8 mouse cellular contexts compared by ENCODE assay signal in genomic region chr2:167765072-167765800, GRCm38 (mm10).
DNase-seq lines count a peak whose midpoint lies in the region; ATAC-seq and TF ChIP-seq lines count a peak whose summit lies in the region.

No protein-coding gene starts in this region.

- H3K36me3 ChIP-seq in forebrain, embryonic 14.5 days (ENCODE audit: control insufficient read depth, insufficient read depth, low read length), result no peaks in the 10 kb centered on the region
- H3K36me3 ChIP-seq in heart, postnatal 0 days (replicated peaks; ENCODE audit: control insufficient read depth, insufficient read depth, low read length), result no peaks in the 10 kb centered on the region
- H3K36me3 ChIP-seq in liver, postnatal 0 days (replicated peaks; ENCODE audit: insufficient read depth, low read length), result no peaks in the 10 kb centered on the region

- no peak overlapping the region for H3K27ac ChIP-seq in forebrain, embryonic 14.5 days (ENCODE audit: low read depth, low read length)
- H3K27ac ChIP-seq in heart, postnatal 0 days (ENCODE audit: low read depth), result peak overlapping the region; percentile 80
- peak overlapping the region; percentile 89 for H3K27ac ChIP-seq in liver, postnatal 0 days (ENCODE audit: low read depth)

- ATAC-seq in forebrain, embryonic 14.5 days, result peak; percentile 43
- peak; percentile 80 for ATAC-seq in heart, postnatal 0 days (ENCODE audit: insufficient read depth, low read depth)
- peak; percentile 92 for ATAC-seq in liver, postnatal 0 days
- ATAC-seq in neutrophil, adult 5-6 weeks (ENCODE audit: extremely low read depth, insufficient number of reproducible peaks, low FRiP score, poor library complexity, severe bottlenecking), result 0 out of 2 replicates have a peak, but pooled peaks have one; percentile 4

- no peak overlapping the region for H3K9ac ChIP-seq in forebrain, embryonic 14.5 days (ENCODE audit: low read length)
- 0 out of 2 replicates have a peak overlapping the region, but pooled peaks have one; percentile 34 for H3K9ac ChIP-seq in heart, postnatal 0 days (replicated peaks; ENCODE audit: low read depth, low read length)
- H3K9ac ChIP-seq in liver, postnatal 0 days (replicated peaks), result peak overlapping the region; percentile 60

- no peak overlapping the region for H3K4me3 ChIP-seq in forebrain, embryonic 14.5 days (ENCODE audit: low read depth, low read length)
- no peak overlapping the region for H3K4me3 ChIP-seq in heart, postnatal 0 days (ENCODE audit: low read depth, low read length)
- no peak overlapping the region for H3K4me3 ChIP-seq in liver, postnatal 0 days (ENCODE audit: low read depth, low read length)

- peak; percentile 96 for TF ChIP-seq EP300 in heart, postnatal 0 days (IDR thresholded peaks at IDR 0.05; ENCODE audit: low read depth)
- peak; percentile 96 for TF ChIP-seq EP300 in liver, postnatal 0 days (IDR thresholded peaks at IDR 0.05; ENCODE audit: low read depth)

- no peaks in the 10 kb centered on the region for H3K9me3 ChIP-seq in forebrain, embryonic 14.5 days (replicated peaks; ENCODE audit: control insufficient read depth, low read length)
- H3K9me3 ChIP-seq in heart, postnatal 0 days (replicated peaks; ENCODE audit: control insufficient read depth, low read length), result no peaks in the 10 kb centered on the region
- H3K9me3 ChIP-seq in liver, postnatal 0 days (ENCODE audit: low read length), result no peaks in the 10 kb centered on the region

- H3K27me3 ChIP-seq in forebrain, embryonic 14.5 days (replicated peaks; ENCODE audit: control insufficient read depth, insufficient read depth, low read length), result no peaks in the 10 kb centered on the region
- H3K27me3 ChIP-seq in heart, postnatal 0 days (ENCODE audit: control insufficient read depth, insufficient read depth, low read length), result no peaks in the 10 kb centered on the region
- H3K27me3 ChIP-seq in liver, postnatal 0 days (ENCODE audit: insufficient read depth, low read length), result no peaks in the 10 kb centered on the region

- no peaks in the 10 kb centered on the region for H3K4me1 ChIP-seq in forebrain, embryonic 14.5 days (ENCODE audit: control insufficient read depth, insufficient read depth, low read length)
- H3K4me1 ChIP-seq in heart, postnatal 0 days (ENCODE audit: control insufficient read depth, insufficient read depth), result peaks cover 10% of the 10 kb centered on the region
- peaks cover 33% of the 10 kb centered on the region for H3K4me1 ChIP-seq in liver, postnatal 0 days (ENCODE audit: insufficient read depth)

- 50% methylated on average over 22 of the region's 22 CpGs for WGBS in forebrain, embryonic 14.5 days
- WGBS in heart, postnatal 0 days, result 44% methylated on average over 22 of the region's 22 CpGs
- WGBS in liver, postnatal 0 days (ENCODE audit: insufficient replicate concordance), result 26% methylated on average over 22 of the region's 22 CpGs

- no peak overlapping the region for H3K4me2 ChIP-seq in forebrain, embryonic 14.5 days (ENCODE audit: low read length)
- no peak overlapping the region for H3K4me2 ChIP-seq in heart, postnatal 0 days (ENCODE audit: low read depth, low read length)
- H3K4me2 ChIP-seq in liver, postnatal 0 days (ENCODE audit: low read depth, low read length), result peak overlapping the region; percentile 42

- DNase-seq in MEL-GATA-1-ER (ENCODE audit: extremely low read depth, low read depth), result peak; percentile 35
- DNase-seq in c-Kit-positive CD71-positive TER-119-positive erythroid progenitor cells, embryonic 14.5 days (ENCODE audit: low spot score), result peak; percentile 72
- peak; percentile 64 for DNase-seq in forebrain, embryonic 14.5 days (ENCODE audit: low spot score)
- peak; percentile 85 for DNase-seq in heart, postnatal 0 days (ENCODE audit: low spot score)
- DNase-seq in layer of hippocampus, adult 18-20 months (ENCODE audit: low spot score in 2 of 2), result peak; percentile 55 to 77
- peak; percentile 90 for DNase-seq in liver, postnatal 0 days
- no peak for DNase-seq in natural killer cell, adult 2 months (ENCODE audit: low spot score in 2 of 2)

- TF ChIP-seq CTCF in heart, postnatal 0 days (IDR thresholded peaks at IDR 0.05; ENCODE audit: low read depth), result no peak
- TF ChIP-seq CTCF in liver, postnatal 0 days (IDR thresholded peaks at IDR 0.05; ENCODE audit: low read depth), result 0 out of 2 replicates have a peak, but pooled peaks have one; percentile 12

Comparison
In these comparisons a context has a peak if more than half of its experiments do, and no peak if none do; other contexts are left out.
1. DNase-seq: peak in MEL-GATA-1-ER (single experiment), c-Kit-positive CD71-positive TER-119-positive erythroid progenitor cells, embryonic 14.5 days (single experiment), forebrain, embryonic 14.5 days (single experiment), heart, postnatal 0 days (single experiment), layer of hippocampus, adult 18-20 months (2 of 2) and liver, postnatal 0 days (single experiment); none in natural killer cell, adult 2 months (0 of 2).
2. ATAC-seq: peak in every context shown above with its lines; median percentile 92 in liver, postnatal 0 days; 80 in heart, postnatal 0 days; 43 in forebrain, embryonic 14.5 days; 4 in neutrophil, adult 5-6 weeks.